Mouse (Mus musculus) lung, postnatal 10 days (tissue): ENCODE measurements around the gene Angptl8.
A peak's percentile ranks its signal among the peaks of the same experiment; 100 is the strongest.
"Not testable (repeated sequence)": the region's sequence is repeated elsewhere in the genome, so short reads cannot be mapped to it uniquely, and the experiment has no call there.

ENCODE experiments used
- DNase-seq: peaks from one replicate; pipeline ENCODE4 v3.0.0; 2021

Gene Angptl8

DNA sequence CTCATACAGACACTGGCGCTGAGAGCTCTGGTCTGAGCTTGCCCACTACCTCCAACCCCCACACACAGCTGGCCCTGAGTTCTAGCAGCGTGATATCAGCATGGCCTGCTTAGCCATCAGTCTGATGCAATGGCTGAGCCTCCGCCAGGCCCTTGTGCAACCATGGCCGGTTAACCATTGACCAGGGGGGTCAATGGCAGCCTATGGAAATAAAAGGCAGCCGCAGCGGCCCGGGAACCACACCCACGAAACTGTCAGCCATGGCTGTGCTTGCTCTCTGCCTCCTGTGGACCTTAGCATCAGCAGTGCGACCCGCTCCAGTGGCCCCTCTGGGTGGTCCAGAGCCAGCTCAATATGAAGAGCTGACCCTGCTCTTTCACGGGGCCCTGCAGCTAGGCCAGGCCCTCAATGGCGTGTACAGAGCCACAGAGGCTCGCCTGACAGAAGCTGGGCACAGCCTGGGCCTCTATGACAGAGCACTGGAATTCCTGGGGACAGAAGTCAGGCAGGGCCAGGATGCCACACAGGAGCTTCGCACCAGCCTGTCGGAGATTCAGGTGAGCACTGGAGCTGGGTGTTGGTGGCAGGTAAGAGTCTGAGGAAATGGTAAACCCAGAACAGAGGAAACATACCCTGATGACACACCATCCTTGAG, at the start of gene Angptl8:
Angptl8 (plus strand) TSS at position 253 of the 655 bp plus-strand sequence.
- DNase-seq = peak; percentile 86

DNA sequence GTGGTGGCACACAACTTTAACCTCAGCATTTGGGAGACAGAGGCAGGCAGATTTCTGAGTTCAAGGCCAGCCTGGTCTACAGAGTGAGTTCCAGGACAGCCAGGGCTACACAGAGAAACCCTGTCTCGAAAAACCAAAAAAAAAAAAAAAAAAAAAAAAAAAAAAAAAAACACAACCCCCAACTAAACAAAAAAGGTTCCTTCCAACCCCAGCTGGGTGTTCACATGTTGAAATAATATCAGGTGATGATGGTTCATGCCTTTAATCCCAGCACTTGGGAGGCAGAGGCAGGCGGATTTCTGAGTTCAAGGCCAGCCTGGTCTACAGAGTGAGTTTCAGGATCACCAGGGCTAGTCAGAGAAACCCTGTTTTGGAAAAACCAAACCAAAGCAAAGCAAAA, 49.0 kb upstream of the Angptl8 start:
- not testable (repeated sequence) for DNase-seq

DNA sequence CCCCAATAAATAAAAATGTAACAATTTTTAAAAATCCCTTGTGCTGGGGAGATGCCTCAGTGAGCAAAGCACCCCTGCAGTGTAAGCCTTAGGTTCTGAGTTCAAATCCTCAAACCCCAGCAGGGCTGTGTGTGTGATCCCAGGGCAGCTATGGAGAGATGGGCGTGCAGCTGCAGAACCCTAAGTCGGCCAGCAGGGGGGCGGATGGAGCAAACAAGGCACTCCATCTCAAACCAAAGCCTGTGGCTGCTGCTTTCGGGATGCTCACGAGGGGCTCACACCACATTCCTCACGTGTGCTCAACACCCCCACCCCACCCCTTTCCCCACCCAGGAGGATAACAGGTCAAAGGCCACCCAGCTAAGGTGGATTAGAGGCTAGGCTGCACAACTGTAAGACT, 48.4 kb upstream of the Angptl8 start:
- peak; percentile 84 for DNase-seq

DNA sequence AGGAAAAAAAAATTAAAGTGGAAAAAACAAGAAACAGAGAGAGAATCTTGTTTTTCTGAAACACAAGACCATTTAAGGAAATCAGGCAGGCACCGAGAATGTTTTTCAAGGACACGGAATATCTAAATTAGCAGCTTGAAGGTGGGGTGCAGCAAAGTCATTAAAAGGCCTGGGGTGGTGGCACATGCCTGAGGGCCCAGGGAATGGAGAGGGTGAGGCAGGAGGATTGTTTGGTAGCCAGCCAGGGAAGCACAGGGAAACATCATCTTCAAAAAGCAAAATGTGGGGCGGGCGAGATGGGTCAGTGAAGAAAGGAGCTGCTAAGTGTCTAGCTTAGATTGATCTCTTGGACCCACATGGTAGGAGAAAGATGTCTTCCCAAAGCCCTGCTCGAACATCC, 47.7 kb upstream of the Angptl8 start:
- DNase-seq = no peak

DNA sequence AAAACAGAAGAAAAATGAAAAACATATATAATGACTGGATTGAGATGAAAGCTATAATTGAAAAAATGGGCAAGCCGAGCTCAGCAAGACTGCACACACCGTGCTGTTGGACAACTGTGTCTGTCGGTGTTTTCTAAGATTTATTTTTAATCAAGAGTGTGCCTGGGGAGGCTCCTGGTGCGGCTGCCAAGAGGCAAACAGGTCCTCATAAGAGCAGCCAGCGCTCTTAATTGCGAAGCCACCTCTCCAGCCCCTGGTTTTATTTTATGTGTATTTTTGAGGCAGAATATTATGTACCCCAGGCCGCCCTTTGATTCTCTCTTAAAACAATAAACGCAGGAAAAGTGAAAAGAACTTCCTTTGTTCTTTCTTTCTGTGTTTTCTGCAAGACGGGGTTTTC, 47.1 kb upstream of the Angptl8 start:
- no peak for DNase-seq

DNA sequence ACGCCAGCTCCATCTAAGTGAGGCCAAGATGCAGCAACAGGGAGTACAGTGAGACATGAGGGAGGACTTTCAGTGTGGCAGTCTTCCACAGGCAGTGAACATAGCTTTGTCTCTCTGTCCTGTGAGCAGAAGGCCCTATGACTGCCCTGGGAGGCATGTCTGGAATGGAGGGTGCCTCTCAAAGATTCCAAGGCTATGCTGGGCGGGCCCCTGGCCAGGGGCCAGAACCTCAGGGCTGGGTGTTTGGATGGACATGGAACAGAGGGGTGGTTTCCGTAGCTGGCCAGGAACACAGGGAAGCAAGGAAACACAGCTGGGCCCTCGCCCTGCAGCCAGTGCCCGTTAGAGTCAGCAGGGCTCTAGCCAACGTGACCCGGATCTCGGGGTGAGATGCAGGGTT, 43.4 kb upstream of the Angptl8 start:
- DNase-seq = peak; percentile 91

DNA sequence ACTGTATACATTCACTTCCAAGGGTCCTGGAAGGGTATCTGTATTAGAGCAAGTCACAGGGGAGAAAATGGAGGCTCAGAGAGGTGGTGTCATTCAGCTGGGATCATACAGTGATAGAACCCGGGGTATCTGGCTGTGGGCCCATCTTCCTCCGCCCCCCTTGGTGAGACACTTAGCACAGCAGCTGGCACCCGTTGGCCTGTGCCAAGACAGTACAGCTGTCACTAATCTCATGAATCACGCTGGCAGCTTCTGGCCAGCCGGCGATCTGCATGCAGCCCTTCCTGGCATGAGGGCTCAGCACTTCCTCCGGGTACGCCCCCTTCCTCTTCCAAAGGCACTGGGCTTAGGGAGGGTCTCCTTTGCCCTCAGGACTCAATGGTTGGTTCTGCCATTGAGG, 42.7 kb upstream of the Angptl8 start:
- peak; percentile 87 for DNase-seq

DNA sequence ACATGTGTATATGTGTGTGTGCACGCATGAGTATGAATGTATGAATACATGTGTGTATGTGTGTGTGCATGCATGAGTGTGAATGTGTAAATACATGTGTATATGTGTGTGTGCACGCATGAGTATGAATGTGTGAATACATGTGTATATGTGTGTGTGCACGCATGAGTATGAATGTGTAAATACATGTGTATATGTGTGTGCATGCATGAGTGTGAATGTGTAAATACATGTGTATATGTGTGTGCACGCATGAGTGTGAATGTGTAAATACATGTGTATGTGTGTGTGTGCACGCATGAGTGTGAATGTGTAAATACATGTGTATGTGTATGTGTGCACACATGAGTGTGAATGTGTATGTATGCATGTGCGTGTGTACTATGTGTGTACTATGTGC, 41.8 kb upstream of the Angptl8 start:
- not testable (repeated sequence) for DNase-seq

DNA sequence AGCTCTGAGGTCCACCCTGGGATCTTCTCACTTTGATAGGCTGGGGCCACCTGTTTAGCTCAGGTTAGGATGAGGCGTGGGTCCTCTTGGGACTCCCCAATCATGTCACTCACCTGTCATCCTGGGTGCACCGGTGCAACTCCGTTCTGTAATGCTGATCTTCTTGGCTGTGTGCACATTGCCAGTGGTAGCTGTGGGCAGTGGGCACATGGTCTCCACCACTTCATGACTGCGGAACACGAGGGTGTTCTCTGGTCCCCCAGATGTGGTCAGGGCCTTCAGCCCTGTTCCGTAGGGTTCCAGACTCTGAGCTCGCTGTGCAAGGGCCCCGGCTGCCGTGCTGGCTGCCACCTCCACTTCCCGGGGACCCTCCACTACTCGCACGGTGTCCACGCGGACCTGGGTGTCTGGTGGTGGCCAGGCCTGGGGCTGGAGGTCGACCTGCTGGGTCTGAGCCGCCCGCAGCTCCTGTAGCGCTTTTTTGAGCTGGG, 40.9 kb upstream of the Angptl8 start:
- no peak for DNase-seq

DNA sequence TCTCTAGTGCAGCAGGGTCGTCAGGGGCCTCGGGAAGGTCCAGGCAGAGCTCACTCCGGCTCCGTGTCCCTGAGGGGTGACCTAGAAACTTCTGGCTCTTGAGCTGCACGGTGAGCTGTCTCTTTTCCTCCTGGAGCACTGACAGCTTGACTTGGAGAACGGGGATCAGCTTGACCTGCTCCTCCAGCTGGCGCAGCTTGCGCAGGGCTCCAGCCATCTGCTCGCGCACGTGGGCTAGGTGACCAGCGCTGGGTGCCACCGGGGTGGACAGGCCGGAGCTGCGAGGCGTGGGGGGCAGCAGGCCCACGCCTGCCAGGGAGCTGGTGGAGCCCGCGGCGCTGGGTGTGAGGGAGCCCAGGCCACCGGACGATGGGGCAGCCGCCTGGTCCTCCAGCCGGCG, 40.4 kb upstream of the Angptl8 start:
- DNase-seq = no peak

DNA sequence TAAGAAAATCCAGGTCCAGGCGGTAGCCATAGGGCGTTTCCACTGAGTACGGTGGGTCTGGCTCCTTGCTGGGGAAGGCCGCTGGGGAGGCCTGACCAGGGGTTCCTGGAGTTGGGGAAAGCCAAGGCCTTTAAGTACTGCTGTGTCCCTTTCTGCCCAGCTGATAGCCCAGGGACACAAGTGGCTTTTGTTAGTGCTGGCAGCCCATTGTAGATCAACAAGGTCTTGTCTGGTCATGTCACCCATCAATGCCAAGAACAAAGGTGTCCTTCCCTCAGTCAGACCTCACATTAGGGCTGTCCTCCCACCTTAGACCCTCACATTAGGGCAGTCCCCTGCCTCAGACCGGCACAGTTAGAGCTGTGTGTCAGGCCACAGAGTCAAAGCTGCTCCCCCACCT, 39.7 kb upstream of the Angptl8 start:
- DNase-seq = no peak

DNA sequence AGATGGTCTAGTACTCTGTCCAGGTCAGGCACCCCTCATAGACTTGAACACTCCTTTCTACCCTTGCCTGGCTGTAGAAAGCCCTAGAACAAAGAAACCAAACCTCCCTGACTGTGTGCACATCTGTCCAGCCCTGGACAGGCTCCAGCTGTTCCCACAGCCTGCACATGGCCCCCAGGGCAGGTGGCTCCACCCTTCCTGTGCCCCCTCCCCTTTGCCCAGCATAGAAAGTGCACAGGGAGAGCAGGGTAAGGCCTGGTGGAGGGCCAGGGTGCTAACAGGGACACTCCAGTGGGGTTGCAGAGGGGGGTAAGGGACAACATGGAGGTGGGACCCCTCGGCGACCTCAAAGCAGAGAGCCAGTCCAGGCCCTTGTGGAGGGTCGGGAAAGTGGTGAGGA, 39.1 kb upstream of the Angptl8 start:
- DNase-seq = peak; percentile 54

DNA sequence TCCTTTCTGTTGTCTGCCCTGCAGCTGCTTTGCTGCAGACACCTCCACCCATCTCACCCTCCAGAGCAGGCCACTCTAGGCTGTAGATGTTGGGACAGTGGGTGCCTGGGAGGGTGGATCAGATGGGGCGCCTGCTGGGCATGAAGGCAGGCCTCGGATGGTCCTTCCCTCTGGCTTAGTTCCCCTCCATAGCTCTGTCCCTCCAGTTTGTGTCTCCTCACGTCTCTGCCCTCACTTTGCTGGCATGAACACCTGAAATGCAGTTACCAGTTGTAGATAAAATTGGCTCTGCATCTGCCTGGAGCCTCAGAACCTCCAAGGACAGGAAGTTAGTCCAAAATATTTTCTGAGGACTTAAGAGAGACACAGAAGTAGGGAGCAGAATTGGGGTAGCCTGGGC, 38.4 kb upstream of the Angptl8 start:
- no peak for DNase-seq

DNA sequence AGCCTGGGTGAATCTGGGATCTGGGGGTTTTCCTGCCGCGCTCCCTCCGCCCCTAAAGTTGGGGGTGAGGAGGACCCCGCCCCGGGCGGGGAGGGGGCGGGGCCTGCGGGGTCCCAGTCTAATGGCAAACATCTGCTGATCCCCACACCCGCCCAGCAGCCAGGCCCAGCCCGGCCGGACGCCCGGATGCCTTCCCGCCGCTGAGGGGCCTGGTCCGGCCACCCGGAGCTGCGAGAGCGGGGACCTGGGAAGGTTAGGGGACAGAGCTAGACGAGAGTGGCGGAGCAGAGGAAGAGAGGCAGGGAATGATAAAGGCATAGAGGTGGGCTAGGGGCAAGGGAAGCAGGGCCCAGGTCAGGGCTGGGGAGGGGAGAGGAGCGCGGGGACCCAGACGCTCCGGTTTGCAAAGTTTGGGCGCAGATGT, 37.4 kb upstream of the Angptl8 start:
- peak; percentile 83 for DNase-seq

DNA sequence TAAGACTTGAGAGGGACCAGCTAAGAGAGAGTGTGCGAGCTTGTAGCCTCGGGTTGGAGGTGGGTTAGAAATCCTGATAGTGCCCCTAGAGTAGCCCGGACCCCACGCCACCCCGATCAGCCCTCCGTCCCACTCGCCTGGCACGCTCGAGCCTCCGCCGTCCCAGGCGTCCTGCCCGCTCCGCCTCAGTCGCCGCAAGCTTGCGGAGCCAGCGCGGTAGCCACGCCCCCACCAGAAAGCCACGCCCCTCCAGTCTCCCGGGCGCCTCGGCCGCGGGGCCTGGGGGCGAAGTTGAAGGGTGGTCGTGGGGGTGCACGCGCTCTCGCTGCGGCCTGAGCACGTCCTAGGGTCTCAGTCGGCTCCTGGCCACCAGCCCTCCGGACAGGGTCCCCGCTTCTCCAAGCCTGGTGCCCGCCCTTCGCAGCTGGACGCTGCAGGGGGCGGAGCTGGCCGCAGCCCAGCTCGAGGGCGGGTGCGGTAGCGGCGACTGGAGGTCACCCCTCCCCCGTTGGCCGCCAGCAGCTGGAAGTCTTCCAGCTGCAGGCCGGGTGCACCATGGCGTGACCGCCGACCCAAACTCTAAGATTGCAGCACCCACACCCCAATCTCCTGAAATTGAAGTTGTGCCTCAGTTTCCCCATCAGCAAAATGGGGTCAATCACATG, 36.8 kb upstream of the Angptl8 start, which contains the start of gene Kank2:
Kank2 (minus strand) TSS at position 400 of the 665 bp plus-strand sequence.
- peak; percentile 93 for DNase-seq

DNA sequence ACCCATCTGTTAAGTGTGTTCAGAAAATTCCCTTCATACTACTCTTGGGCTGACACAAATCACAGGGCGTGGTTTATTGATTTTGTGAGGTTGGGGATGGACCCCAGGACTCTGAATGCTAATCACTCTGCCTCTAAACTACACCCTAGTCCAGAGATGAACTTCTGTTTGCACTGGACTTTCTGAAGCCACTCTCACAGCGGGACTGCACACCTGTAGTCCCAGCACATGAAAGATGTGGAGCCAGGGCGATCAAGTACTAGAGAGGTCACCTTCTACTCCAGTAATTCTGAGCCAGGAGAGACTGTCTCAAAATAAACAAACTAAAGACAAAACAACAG, 36.3 kb upstream of the Angptl8 start:
- DNase-seq = no peak

DNA sequence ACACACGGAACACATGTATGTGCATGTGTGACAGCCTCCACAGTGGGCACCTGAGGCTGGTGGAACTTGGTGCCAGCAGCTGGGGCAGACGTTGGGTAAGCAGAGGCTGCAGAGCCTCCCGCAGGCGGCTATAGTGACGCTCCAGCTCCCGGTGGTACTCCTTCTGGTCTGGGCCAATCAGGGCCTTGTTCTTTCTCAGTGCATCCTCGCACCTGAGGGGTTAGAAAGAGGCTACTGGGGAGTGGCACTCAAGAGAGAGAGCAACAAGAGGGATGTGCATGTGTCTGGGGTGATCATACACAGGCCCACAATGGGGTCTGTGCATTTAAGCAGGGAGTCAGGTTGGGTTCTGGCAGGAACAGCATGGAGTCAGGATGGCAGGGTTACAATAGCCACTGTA, 34.2 kb upstream of the Angptl8 start:
- DNase-seq = no peak

DNA sequence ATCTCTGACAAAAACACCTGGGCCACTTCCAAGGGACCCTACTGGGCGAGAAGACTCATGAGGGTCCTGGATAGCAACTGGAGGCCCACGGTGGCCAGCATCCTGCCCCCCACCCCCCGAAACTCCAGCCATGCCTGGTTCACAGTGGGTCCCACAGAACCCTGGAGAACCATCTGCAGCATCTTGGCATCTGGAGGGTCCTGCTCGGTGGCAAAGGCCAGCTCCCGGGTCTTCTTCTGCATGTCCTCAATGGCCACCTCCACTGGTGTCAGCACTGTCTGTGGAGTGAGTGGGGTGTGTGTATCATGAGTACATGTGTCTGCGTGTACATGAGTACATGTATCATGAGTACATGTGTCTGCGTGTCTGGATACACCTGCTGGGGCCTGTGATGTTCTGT, 33.7 kb upstream of the Angptl8 start:
- no peak for DNase-seq

DNA sequence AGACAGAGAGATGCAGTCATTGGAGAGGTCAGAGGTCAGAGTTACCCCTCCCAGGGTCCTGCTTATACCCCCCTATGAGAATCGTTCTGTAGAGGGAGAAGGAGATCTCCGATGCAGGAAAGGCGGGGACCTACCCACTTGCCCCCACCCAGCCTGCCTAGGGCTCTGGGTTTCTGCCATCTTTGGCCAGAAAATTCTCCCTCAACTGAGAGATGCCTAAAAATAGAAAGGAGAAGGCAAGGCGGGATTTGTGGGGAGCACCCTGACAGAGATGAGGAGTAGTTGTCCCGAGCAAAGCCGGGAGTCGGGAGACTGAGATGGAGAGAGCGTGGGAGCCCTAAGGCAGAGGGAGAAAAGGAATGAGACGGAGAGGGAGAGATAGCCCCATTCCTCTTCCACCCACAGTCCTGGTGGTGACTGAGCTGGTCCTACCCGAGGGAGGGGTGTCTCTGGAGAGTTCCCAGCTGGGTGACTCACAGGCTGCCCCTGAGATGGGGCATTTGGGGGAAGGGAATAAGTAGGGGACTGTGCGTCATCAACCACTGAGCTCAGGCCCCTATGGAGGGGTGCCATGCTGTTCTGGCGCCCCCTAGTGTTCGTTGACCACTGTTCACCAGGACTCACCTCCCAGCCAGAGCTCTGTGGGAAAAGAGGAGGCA, 31.2 kb upstream of the Angptl8 start:
- DNase-seq = peak; percentile 95

DNA sequence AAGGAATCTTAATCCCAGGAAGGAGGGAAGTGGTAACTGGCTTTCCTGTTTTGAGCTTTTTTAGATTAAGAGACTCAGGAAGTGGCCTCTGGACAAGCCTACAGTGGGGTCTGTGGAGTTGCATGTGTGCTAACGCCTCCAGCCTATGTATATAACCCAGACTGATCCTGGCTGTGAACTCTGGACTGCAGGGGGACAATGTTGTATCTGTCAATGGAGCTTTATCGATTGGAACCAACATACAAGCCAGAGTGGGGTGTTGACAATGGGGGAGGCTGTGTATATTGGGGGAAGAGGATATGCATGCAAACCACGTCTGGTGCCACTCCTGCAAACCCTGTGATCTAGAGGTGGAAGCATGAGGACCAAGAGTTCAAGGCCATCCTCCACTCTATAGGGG, 28.9 kb upstream of the Angptl8 start:
- DNase-seq = no peak

DNA sequence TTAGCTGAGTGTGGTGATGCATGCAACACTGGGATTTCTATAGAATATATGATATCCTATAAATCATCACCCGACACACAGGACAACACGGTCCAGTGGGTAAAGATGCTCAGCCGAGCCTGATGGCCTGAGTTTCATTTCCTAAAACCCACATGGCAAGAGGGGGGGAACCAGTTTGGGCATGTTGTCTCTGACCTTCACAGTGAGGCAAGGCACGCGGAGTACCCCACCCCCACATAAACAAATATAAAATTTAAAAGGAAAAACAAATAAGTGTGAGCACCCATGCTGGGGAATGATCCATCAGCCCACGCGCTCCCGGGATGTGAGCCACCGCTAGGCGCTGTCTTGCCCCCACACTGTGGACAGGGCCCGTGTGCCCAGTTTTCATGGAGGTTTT, 28.3 kb upstream of the Angptl8 start:
- no peak for DNase-seq

DNA sequence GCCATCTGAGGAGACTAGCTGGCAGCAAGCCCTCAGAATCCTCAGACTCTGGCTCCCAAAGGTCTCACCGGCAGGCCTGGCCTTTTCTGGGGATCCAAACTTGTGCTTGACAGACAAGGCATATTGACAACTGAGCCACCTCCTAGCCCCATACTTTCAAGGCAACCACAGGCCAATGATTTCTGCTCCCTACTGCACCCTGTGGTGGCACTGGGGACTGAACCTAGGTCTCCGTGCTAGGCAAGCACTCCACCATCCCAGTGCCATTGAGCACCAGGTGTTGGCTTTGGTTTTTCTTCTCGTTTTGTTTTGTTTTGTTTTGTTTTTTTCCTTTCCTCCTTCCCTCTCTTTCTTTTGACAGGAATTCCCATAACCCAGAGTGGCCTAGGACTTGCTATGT, 26.7 kb upstream of the Angptl8 start:
- DNase-seq = peak; percentile 40

DNA sequence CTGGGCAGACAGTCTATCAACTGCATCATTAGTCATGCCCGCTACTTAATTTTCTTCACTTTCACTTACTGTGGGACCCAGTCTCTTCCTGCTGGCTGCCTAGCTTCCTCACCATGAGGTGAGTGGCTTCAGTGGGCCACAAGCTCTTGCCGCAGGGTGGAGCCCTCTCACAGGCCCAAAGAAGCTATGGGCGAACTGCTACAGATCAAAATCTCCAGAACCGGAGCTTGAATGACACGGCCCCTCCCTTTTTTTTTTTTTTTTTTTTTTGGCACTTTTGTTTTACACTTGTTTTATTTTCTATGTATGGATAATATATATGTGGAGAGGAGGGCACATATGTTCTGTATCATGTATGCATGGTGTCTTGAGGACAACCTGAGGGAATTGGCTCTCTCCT, 24.1 kb upstream of the Angptl8 start:
- DNase-seq = no peak

DNA sequence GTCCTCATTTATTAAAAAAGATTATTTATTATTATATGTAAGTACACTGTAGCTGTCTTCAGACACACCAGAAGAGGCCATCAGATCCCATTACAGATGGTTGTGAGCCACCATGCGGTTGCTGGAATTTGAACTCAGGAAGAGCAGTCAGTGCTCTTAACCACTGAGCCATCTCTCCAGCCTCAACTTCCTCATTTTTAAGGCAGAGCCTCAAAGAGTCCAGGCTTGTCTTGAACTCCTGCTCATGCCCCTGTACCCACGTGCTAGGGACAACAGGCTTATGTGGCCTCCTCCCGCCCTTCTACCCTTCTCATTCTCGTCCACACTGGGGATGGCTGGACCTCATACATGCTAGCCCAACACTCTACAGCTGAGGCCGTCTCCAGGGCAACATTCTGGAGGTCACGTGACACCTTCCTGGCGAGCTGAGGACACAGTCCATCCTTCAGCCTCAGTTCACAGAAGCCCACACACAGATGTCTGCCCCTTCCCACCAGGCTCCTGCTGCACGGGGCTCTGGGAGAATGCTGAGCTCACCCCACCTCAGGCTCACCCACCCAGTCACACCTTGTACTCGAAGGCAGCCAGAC, 18.5 kb upstream of the Angptl8 start:
- DNase-seq = no peak
